Mouse (Mus musculus) heart, embryonic 11.5 days (tissue): Measurements from ENCODE around the gene Prkaa2. TPM values are rescaled to one million over a fixed set of nuclear protein-coding genes. Genes with fewer than 3 reads are reported as not detected.

ENCODE experiments used
- ATAC-seq: fragments of 200-750 bp; cut with Nextera tagmentation; replicated peaks from 2 replicates; pipeline ENCODE4 v1.8.0; 2017; ENCODE audit warnings: moderate library complexity; ENCODE audit not compliant: insufficient number of reproducible peaks, low FRiP score, low TSS enrichment
- H3K27ac ChIP-seq: fragments of 300-500 bp; sonication (generic); 2 replicates; pipeline ENCODE4 v1.5.1; 2014; ENCODE audit warnings: mild to moderate bottlenecking, low read depth, low read length
- H3K27me3 ChIP-seq: fragments of 300-500 bp; sonication (generic); 2 replicates; pipeline ENCODE4 v1.6.1; 2014; ENCODE audit warnings: mild to moderate bottlenecking, low read length, mixed read lengths; ENCODE audit not compliant: control insufficient read depth, insufficient read depth
- H3K36me3 ChIP-seq: fragments of 300-500 bp; sonication (generic); 2 replicates; pipeline ENCODE4 v1.6.1; 2014; ENCODE audit warnings: mild to moderate bottlenecking, low read length, moderate library complexity, mixed read lengths; ENCODE audit not compliant: control insufficient read depth, insufficient read depth
- H3K4me1 ChIP-seq: fragments of 300-500 bp; sonication (generic); 2 replicates; pipeline ENCODE4 v1.6.1; 2014; ENCODE audit warnings: low read length; ENCODE audit not compliant: control insufficient read depth, insufficient read depth
- H3K4me2 ChIP-seq: fragments of 300-500 bp; sonication (generic); 2 replicates; pipeline ENCODE4 v1.6.1; 2014; ENCODE audit warnings: mild to moderate bottlenecking, moderate library complexity
- H3K4me3 ChIP-seq: fragments of 300-500 bp; sonication (generic); 2 replicates; pipeline ENCODE4 v1.5.1; 2014; ENCODE audit warnings: low read depth, low read length
- H3K9ac ChIP-seq: fragments of 300-500 bp; sonication (generic); 2 replicates; pipeline ENCODE4 v1.6.1; 2014; ENCODE audit warnings: mild to moderate bottlenecking, low read depth, low read length, moderate library complexity
- H3K9me3 ChIP-seq: fragments of 300-500 bp; sonication (generic); replicated peaks from 2 replicates; pipeline ENCODE4 v1.6.1; 2016; ENCODE audit warnings: low read length; ENCODE audit not compliant: control insufficient read depth
- WGBS: fragments of 180-500 bp; shearing (Covaris S2); extraction: QIAGEN DNeasy Blood & Tissue Kit; methylation state at CpG from one replicate; pipeline ENCODE4 v1.1.7; 2014; ENCODE audit not compliant: insufficient replicate concordance; 5-methylcytosine and 5-hydroxymethylcytosine counted together
- polyA plus RNA-seq: library from polyadenylated mRNA; unstranded; fragments of >200 nt; fragmentation: Nextera tagmentation; extraction: Ambion mirVana; gene quantifications from 2 replicates; pipeline ENCODE4 v1.2.1, GENCODE M21; 2014

The Prkaa2 gene
- polyA plus RNA-seq, 1 experiment from 2014 or later = 38.8 TPM

- no peak overlapping the region for H3K4me3 ChIP-seq
- H3K27ac ChIP-seq = no peak overlapping the region
- H3K36me3 ChIP-seq = no peaks in the 10 kb centered on the region
- 70% methylated on average over 3 of the region's 3 CpGs for WGBS
- peaks cover 14% of the 10 kb centered on the region for H3K4me1 ChIP-seq
- H3K9ac ChIP-seq = no peak overlapping the region
- H3K9me3 ChIP-seq = no peaks in the 10 kb centered on the region
- no peak overlapping the region for H3K4me2 ChIP-seq
- peaks cover 4% of the 10 kb centered on the region; the same call in 1 of the 2 replicates for H3K27me3 ChIP-seq
- ATAC-seq = no peak
These were observed 3.8 kb upstream of the Prkaa2 start for GRCm38 (mm10) chr4:105113468-105113867.

GRCm38 (mm10) chr4:105113042-105113441, 3.4 kb upstream of the Prkaa2 start:
- Histone ChIP-seq H3K27me3 (peaks cover 4% of the 10 kb centered on the region; the same call in 1 of the 2 replicates), H3K36me3 (no peaks in the 10 kb centered on the region), H3K9me3 (no peaks in the 10 kb centered on the region), H3K27ac (no peak overlapping the region), H3K4me2 (no peak overlapping the region), H3K4me1 (peaks cover 11% of the 10 kb centered on the region), H3K4me3 (no peak overlapping the region), H3K9ac (no peak overlapping the region)
- no peak for ATAC-seq
- WGBS = 84% methylated on average over 5 of the region's 5 CpGs

GRCm38 (mm10) chr4:105111770-105112169, 2.1 kb upstream of the Prkaa2 start:
- peaks cover 4% of the 10 kb centered on the region; the same call in 1 of the 2 replicates for H3K4me1 ChIP-seq
- no peak overlapping the region for H3K9ac ChIP-seq
- no peak overlapping the region for H3K27ac ChIP-seq
- no peaks in the 10 kb centered on the region for H3K9me3 ChIP-seq
- no peak overlapping the region for H3K4me2 ChIP-seq
- peaks cover 4% of the 10 kb centered on the region; the same call in 1 of the 2 replicates for H3K27me3 ChIP-seq
- no peak for ATAC-seq
- H3K36me3 ChIP-seq = no peaks in the 10 kb centered on the region
- no peak overlapping the region for H3K4me3 ChIP-seq
- whole genome bisulfite sequencing = 82% methylated on average over 11 of the region's 11 CpGs

- no peaks in the 10 kb centered on the region for H3K36me3 ChIP-seq
- H3K27ac ChIP-seq = no peak overlapping the region
- peaks cover 4% of the 10 kb centered on the region; the same call in 1 of the 2 replicates for H3K27me3 ChIP-seq
- 58% methylated on average over 4 of the region's 4 CpGs for WGBS
- H3K4me2 ChIP-seq = peak overlapping the region; percentile 75
- ATAC-seq = 0 out of 2 replicates have a peak, but pooled peaks have one; percentile 8
- no peak overlapping the region for H3K9ac ChIP-seq
- no peaks in the 10 kb centered on the region for H3K9me3 ChIP-seq
- peaks cover 4% of the 10 kb centered on the region; the same call in 1 of the 2 replicates for H3K4me1 ChIP-seq
- H3K4me3 ChIP-seq = peak overlapping the region; percentile 81
These were observed 970 bp upstream of the Prkaa2 start for GRCm38 (mm10) chr4:105110684-105111035.

GRCm38 (mm10) chr4:105109990-105110683, 447 bp upstream of the Prkaa2 start:
- peak; percentile 55 for ATAC-seq
- no peaks in the 10 kb centered on the region for H3K36me3 ChIP-seq
- peak overlapping the region; percentile 75 for H3K4me2 ChIP-seq
- 3% methylated on average over 24 of the region's 24 CpGs for WGBS
- H3K9ac ChIP-seq = peak overlapping the region; percentile 94
- peak overlapping the region; percentile 93 for H3K27ac ChIP-seq
- H3K4me1 ChIP-seq = peaks cover 4% of the 10 kb centered on the region; the same call in 1 of the 2 replicates
- H3K9me3 ChIP-seq = no peaks in the 10 kb centered on the region
- peaks cover 4% of the 10 kb centered on the region; the same call in 1 of the 2 replicates for H3K27me3 ChIP-seq
- H3K4me3 ChIP-seq = peak overlapping the region; percentile 81

- Histone ChIP-seq H3K27me3 (peaks cover 4% of the 10 kb centered on the region; the same call in 1 of the 2 replicates), H3K36me3 (no peaks in the 10 kb centered on the region), H3K4me3 (peak overlapping the region; percentile 81), H3K27ac (peak overlapping the region; percentile 93), H3K9me3 (no peaks in the 10 kb centered on the region), H3K9ac (peak overlapping the region; percentile 94), H3K4me2 (peak overlapping the region; percentile 75), H3K4me1 (peaks cover 4% of the 10 kb centered on the region; the same call in 1 of the 2 replicates)
- 22% methylated on average over 5 of the region's 5 CpGs for WGBS
- no peak for ATAC-seq
These were observed 970 bp downstream of the Prkaa2 start for GRCm38 (mm10) chr4:105108641-105109198.

GRCm38 (mm10) chr4:105107943-105108640, 1.6 kb downstream of the Prkaa2 start:
- Histone ChIP-seq H3K9me3 (no peaks in the 10 kb centered on the region), H3K4me3 (peak overlapping the region; percentile 81), H3K27ac (peak overlapping the region; percentile 93), H3K27me3 (peaks cover 4% of the 10 kb centered on the region; the same call in 1 of the 2 replicates), H3K4me1 (peaks cover 4% of the 10 kb centered on the region; the same call in 1 of the 2 replicates), H3K4me2 (peak overlapping the region; percentile 75), H3K36me3 (no peaks in the 10 kb centered on the region), H3K9ac (peak overlapping the region; percentile 94)
- 54% methylated on average over 12 of the region's 12 CpGs for WGBS
- ATAC-seq = no peak

GRCm38 (mm10) chr4:105104099-105104872, 5.4 kb downstream of the Prkaa2 start:
- no peak overlapping the region for H3K9ac ChIP-seq
- no peak overlapping the region for H3K27ac ChIP-seq
- no peaks in the 10 kb centered on the region for H3K36me3 ChIP-seq
- H3K4me3 ChIP-seq = no peak overlapping the region
- no peaks in the 10 kb centered on the region for H3K9me3 ChIP-seq
- no peak overlapping the region for H3K4me2 ChIP-seq
- no peak for ATAC-seq
- 0 out of 2 replicates have a peak, but pooled peaks cover 5% of the 10 kb centered on the region for H3K4me1 ChIP-seq
- peaks cover 4% of the 10 kb centered on the region; the same call in 1 of the 2 replicates for H3K27me3 ChIP-seq
- 72% methylated on average over 6 of the region's 6 CpGs for WGBS
